Mouse (Mus musculus) layer of hippocampus, adult 9-10 months (tissue): ENCODE measurements around the gene Olfr1408.

Source experiments
- DNase-seq: peaks from one replicate; pipeline ENCODE4 v3.0.0; 2022; ENCODE audit warnings: low spot score

The Olfr1408 gene

GRCm38 (mm10) chr1:173137274-173137673 is at the start of gene Olfr1408:
TSS of gene Olfr1408 (minus strand) at chr1:173137374.
- no peak for DNase-seq

DNA sequence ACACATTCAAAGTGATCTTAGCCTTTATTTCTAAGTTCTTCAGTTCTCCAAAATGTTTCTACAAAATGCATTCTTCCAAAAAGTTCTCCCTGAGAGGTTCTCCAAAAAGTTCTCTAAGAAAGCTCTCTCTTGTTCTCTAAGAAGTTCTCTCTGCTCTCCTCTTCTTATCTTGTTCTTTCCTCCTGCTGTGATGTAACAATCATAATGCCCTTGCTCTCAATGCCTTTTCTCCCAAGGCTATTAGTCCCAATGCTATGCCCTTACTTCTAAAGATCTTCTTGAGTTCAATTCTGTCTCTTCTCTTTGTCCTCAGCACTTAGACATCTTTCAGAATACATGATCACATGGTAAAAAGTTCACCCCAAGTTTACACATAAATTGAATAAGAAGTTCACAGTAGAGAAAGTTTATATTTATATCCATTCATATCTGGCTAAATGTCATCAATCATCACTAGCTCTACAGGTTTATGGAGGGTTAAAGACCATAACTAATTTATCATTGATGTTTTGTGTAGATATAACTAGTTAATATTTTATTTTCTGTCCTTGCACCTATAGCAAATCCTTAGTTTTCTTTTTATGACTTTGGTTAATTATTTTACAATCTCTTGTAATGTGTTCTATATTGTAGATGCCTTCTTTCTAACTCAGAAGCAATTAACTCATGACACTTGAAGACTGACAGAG is 37.1 kb upstream of the Olfr1408 start:
- no peak for DNase-seq
